Mouse (Mus musculus): ENCODE results near the gene Pde11a.

Gene Pde11a

GRCm38 (mm10) chr2:76052897-76053505, 285.6 kb downstream of the Pde11a start:
- DNase-seq (ENCODE audit: low spot score): no peak

- DNase-seq (ENCODE audit: low spot score): no peak
Measured at GRCm38 (mm10) chr2:76051385-76051784, 287.2 kb downstream of the Pde11a start.

GRCm38 (mm10) chr2:76050911-76051310, 287.7 kb downstream of the Pde11a start:
- DNase-seq (ENCODE audit: low spot score): no peak

DNA sequence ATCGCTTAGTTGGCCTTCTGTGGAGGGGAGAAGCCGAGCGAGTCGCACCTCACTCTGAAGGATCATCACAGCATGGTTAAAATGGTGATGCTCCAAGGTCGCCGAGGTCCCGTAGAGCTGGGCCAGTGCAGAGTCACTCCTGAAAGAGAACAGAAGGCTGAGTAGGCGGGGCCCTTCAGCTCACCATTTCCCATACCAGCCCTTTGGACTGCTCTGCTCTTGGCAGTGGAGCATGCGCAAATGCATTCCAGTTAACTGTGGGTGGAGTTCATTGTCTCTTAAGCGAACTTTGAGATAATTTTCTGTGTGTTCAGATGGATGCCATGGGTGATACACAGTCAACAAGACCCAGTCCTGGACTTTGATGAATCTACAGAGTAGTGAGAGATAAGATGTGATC, 288.5 kb downstream of the Pde11a start:
- no peak for DNase-seq (ENCODE audit: low spot score)

DNA sequence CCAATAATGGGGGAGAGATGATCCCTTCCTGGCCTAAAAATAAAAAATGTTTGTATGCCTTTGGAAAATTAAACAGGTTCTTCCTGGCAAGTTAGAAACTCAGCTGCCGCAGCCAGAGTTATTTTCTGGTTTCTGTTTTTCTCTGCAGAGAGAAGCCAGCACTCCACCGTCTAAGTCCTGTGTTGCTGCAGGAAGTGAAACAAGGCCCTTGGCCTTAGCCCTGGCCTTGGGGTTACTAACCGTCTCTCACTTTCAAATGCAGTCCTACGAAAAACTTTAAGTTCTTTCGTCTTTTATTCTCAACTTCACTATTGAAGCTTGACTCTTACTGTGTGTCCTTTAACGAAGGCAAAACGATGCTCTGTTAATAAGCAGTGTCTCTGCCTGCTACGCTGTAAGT, 289.0 kb downstream of the Pde11a start:
- DNase-seq (ENCODE audit: low spot score): no peak

DNA sequence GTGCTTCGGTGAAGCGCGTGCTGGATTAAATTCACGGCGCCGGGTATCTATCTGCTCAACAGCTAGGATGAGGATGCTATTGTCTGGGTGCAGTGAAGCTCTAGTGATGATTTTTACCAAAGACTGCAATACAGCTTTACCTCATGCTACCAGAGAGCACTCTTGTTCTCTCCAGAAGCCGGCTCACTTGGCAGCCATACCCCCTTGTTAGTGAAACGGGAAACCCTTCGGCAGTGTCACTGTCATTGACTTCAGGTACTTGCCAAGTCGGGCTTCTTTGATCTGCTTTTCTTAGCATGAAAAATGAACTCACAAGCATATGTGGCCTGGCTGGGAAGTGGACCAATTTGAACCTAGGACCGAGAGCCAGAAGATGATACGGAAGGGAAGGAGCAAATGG, 290.8 kb downstream of the Pde11a start:
- DNase-seq (ENCODE audit: low spot score): no peak

- DNase-seq (ENCODE audit: low spot score): no peak
Measured at GRCm38 (mm10) chr2:76042210-76042609, 296.4 kb downstream of the Pde11a start.

DNA sequence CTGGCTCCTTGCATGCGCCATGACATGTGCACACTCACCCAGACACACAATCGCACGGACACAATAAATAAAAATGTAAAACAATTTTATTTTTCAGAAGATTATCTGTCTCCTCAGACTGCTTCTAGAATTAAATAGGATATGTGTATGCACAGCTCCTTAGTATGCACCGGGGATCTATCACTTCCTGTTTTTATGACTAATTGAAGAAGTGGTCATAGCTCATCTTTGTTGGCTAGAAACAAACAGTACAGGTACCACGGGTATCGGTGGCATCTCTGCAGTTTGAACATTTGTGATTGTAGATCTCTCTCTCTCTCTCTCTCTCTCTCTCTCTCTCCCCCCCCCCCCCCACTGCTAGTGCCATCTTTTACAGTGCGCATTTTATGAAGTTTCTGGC, 298.5 kb downstream of the Pde11a start:
- no peak for DNase-seq (ENCODE audit: low spot score)

DNA sequence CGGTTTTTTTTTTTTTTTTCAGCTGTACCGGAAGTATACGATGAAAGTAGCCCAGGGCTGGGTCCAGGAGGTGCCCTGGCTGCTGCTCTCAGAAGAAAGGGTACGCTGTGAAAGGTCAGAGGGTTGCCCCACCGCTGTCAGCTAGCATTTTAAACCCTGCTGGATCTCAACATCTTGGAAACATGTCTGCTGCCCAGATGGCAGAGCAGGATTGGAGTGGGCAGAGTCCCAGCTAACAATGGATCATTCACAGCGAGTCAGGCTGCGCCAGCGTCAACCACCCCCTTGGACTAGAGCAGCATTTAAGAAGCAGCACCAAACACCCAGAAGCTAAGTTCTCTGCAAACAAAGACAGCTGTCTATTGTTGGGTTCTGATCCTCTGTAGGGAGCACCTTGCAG, 308.5 kb downstream of the Pde11a start:
- DNase-seq (ENCODE audit: low spot score): no peak

- no peak for DNase-seq (ENCODE audit: low spot score)
Measured at GRCm38 (mm10) chr2:76029081-76029901, 309.3 kb downstream of the Pde11a start.

GRCm38 (mm10) chr2:76016890-76017289, 321.7 kb downstream of the Pde11a start:
- DNase-seq (ENCODE audit: low spot score): no peak

DNA sequence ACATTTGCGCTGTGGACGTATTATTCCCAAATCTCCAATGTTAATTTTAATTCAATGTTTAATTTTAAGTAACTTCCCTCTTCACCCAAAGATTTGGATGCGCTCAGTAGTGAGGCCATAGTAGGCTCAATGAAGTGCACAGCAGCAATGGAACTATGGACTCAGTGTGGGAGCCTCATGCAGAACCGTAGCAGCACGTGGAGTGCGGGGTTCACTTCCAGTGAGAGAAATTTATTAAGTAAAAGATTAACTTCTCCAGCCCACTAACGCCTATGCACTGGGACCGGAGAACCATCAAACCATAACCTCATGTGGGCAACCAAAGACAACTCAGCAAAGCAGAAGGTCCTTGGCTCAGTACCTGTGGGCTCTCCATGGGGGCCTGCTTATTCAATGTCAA, 322.4 kb downstream of the Pde11a start:
- no peak for DNase-seq (ENCODE audit: low spot score)

- no peak for DNase-seq (ENCODE audit: low spot score)
Measured at GRCm38 (mm10) chr2:76015460-76015859, 323.1 kb downstream of the Pde11a start.

GRCm38 (mm10) chr2:76014659-76015058, 323.9 kb downstream of the Pde11a start:
- DNase-seq (ENCODE audit: low spot score): no peak

DNA sequence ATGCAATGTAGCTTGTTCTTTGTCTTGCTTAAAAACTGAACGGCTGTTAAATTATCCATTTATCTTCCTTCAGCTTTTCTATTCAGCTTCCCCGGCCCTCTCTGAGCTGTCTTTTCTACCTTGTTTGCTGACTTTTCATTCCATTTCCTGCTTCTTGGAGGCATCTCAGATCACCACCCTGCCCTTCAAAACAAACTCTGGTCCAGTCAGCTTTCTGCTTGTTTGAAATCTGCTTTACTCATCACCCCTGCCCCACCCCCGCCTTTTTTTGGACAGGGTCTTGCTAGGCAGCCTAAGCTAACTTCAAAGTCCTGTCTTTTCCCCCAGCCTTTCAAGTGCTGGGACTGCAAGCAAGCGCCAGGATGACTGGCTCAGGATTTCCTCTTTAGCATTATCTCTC, 332.4 kb downstream of the Pde11a start:
- DNase-seq (ENCODE audit: low spot score): no peak

- no peak for DNase-seq (ENCODE audit: low spot score)
Measured at GRCm38 (mm10) chr2:76002899-76003298, 335.7 kb downstream of the Pde11a start.

DNA sequence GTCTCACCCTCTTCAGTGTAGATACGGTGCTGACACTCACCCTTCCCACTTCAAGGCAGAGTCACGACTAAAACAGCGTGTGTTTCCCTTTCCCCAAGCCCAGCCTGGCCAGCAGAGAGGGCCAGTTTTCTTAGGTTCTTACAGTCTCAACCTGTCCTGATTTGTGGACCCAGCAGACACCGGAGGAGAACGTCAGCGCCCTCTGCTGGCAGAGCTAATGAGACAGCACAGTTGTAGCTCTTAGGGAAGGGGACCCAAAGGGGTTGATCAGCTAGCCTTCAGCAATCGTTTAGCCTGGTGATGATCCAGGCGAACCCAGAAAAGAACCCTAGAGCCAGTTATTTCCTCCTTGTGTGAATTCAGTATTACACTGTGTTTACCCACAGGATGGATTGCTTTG, 337.2 kb downstream of the Pde11a start:
- DNase-seq (ENCODE audit: low spot score): no peak

DNA sequence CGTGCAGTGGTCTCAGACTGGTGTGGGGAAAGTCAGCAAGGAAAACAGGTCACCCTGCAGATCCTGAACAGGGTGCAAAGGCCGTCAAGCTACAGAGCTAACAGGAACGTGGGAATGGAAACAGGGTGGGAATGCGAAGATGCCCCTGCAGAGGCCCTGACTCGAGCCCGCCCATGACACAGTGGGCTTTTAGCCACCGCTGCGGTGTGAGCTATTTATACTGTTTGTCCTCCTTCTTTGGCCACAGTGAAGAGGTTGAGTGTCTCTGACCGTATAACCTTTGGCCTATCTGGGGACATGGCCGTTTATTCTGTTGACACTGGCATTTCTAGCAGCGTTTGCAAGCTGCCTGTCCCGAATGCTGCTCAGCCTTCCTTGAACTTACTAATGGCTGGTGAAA, 338.9 kb downstream of the Pde11a start:
- no peak for DNase-seq (ENCODE audit: low spot score)

- DNase-seq (ENCODE audit: low spot score): no peak
Measured at GRCm38 (mm10) chr2:75998692-75999091, 339.9 kb downstream of the Pde11a start.

DNA sequence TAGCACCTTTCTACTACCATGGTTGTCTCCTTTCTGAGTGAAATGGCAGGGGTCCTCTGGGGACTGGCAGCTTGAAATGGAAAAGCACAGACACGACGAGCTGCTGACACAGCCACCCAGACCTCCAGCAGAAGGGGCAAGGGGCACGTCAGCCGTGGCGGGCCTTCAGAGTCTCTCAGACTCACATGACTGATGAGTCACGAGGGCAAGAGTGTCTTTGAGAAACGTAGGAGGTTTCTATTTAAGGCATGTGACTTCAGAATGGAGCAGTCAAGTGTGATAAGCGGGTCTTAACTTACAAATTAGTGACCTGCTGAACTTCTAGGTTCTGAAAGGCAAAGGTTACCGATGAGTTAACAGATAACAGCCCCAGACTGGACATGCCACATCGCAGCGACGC, 340.8 kb downstream of the Pde11a start:
- DNase-seq (ENCODE audit: low spot score): no peak

GRCm38 (mm10) chr2:75994841-75995240, 343.7 kb downstream of the Pde11a start:
- DNase-seq (ENCODE audit: low spot score): no peak

GRCm38 (mm10) chr2:75991581-75992205, 346.9 kb downstream of the Pde11a start:
- DNase-seq (ENCODE audit: low spot score): no peak

GRCm38 (mm10) chr2:75990885-75991539, 347.6 kb downstream of the Pde11a start:
- DNase-seq (ENCODE audit: low spot score): peak; percentile 10
